Mouse (Mus musculus) bone marrow, adult 2 months (tissue): ENCODE measurements around the gene Hsd17b3.

Experiments
- CTCF ChIP-seq: fragments of 200-500 bp; IDR thresholded peaks from 2 replicates; pipeline ENCODE4 v1.5.1; 2011; ENCODE audit warnings: low read length, control low read depth; ENCODE audit not compliant: control insufficient read depth, insufficient read depth
- POLR2A ChIP-seq: fragments of 200-500 bp; IDR thresholded peaks from 2 replicates; pipeline ENCODE4 v1.6.1; 2011; ENCODE audit warnings: low read depth, mild to moderate bottlenecking, control low read depth, low read length, borderline replicate concordance; ENCODE audit not compliant: control insufficient read depth

DNA sequence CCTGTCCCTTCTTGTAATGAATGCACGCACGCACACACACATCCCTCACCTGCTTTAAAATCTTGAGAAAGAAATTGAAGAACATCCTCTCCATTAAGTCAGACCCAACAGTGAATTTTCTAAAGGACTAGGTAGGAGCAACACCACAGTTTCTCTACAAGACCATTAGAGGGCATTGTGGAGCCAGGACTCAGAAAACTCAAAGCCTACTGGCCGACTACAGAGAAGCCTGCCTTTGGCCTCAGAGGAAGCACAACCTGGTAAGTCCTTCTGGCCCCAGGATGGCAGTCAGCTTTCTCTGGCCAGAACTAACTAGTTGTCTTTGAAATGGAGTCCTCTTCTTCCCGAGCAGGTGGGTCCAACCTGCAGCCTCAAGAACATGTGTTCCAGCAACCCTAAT lies 38.1 kb downstream of the Hsd17b3 start:
- TF ChIP-seq CTCF (peak; percentile 22; the same call in 1 of the 2 replicates), POLR2A (no peak)
